Mouse (Mus musculus) forebrain, embryonic 10.5 days (tissue): Measurements from ENCODE around the gene Dyrk1a. TPM values are rescaled to one million over a fixed set of nuclear protein-coding genes. Genes with fewer than 3 reads are reported as not detected.

Experiments used
- DNase-seq: peaks from one replicate; pipeline ENCODE4 v3.0.0-alpha.2; 2017; ENCODE audit warnings: low spot score; ENCODE audit errors: extremely low spot score
- H3K27ac ChIP-seq: fragments of 300-500 bp; sonication (generic); 2 replicates; pipeline ENCODE4 v1.5.1; 2016; ENCODE audit warnings: mild to moderate bottlenecking
- H3K27me3 ChIP-seq: fragments of 300-500 bp; sonication (generic); 2 replicates; pipeline ENCODE4 v1.6.1; 2016; ENCODE audit warnings: mild to moderate bottlenecking; ENCODE audit not compliant: poor library complexity, severe bottlenecking
- H3K36me3 ChIP-seq: fragments of 300-500 bp; sonication (generic); replicated peaks from 2 replicates; pipeline ENCODE4 v1.6.1; 2016; ENCODE audit warnings: mild to moderate bottlenecking, moderate library complexity
- H3K4me1 ChIP-seq: fragments of 300-500 bp; sonication (generic); 2 replicates; pipeline ENCODE4 v1.6.1; 2016
- H3K4me3 ChIP-seq: fragments of 300-500 bp; sonication (generic); 2 replicates; pipeline ENCODE4 v1.5.1; 2016; ENCODE audit warnings: mild to moderate bottlenecking, moderate library complexity
- H3K9me3 ChIP-seq: fragments of 300-500 bp; sonication (generic); 2 replicates; pipeline ENCODE4 v1.6.1; 2016; ENCODE audit warnings: mild to moderate bottlenecking, moderate library complexity
- WGBS: fragments of 180-500 bp; shearing (Covaris S2); methylation state at CpG from one replicate; pipeline ENCODE4 v1.1.7; 2016; 5-methylcytosine and 5-hydroxymethylcytosine counted together
- polyA plus RNA-seq: library from polyadenylated mRNA; unstranded; fragments of >200 nt; fragmentation: Nextera tagmentation; extraction: Ambion mirVana; gene quantifications from 2 replicates; pipeline ENCODE4 v1.2.1, GENCODE M21; 2016

Dyrk1a gene
- polyA plus RNA-seq, 1 experiment from 2014 or later: 9.1 TPM

DNA sequence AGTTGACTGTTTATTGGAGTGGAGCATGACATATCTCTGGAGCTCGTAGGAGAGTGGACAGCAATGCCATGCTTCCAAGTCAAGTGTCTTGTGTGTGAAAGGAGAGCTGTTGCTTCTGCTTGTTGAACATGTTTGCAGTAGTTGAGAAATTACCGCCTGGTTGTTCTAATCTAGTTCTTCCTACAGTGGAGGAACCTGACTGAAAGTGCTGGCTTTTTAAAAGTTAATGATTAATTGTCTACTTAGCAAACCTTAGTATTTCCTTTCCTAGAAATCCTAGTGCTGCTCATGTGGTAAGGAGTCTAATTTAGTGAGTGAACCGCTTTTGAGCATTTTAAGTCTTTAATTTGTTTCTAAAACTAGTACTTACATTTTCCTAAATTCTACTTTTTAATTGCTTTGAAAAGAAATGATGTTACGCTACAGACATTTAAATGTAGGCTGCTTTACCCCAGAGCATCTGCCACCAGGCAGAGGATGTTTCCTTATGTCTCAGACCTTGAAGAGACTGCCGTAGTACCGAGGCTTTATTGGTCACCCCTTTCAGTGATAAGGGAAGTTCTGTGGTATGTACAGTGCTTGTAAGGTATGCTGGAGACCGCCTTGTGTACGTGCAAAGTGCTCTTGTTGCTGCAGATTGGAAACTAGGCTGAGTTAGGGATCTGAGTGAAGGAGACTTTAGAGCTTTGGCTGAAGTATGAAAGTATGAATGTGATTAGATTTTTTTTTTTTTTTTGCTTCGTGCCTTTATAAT, 59.3 kb downstream of the Dyrk1a start:
- DNase-seq: no peak
- Histone ChIP-seq H3K27me3 (no peaks in the 10 kb centered on the region), H3K36me3 (no peaks in the 10 kb centered on the region; the same call in 1 of the 2 replicates), H3K4me3 (no peak overlapping the region), H3K4me1 (peaks cover 53% of the 10 kb centered on the region), H3K27ac (no peak overlapping the region), H3K9me3 (no peaks in the 10 kb centered on the region)
- 94% methylated on average over 9 of the region's 9 CpGs for WGBS

DNA sequence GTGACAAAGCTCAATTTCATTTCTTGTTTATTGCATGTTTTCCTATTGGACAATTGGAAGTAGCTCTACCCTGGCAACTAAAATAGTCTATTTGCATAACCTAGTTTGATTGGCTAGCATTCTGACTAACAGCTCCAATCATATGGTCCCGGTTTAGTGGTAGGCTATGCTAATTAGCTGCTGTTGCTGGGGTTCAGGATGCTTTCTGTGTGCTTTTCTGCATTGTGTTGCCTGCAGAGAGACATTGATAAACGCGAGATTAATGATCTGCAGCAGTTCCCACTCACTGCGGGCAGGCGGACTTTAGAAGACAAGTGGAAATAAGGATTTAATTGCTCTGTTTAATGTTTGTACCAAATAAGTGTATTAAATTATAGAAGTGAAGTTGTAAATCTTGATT, 62.2 kb downstream of the Dyrk1a start:
- DNase-seq: peak; percentile 38
- WGBS: 30% methylated on average over 5 of the region's 5 CpGs
- Histone ChIP-seq H3K27ac (no peak overlapping the region), H3K4me3 (no peak overlapping the region), H3K36me3 (no peaks in the 10 kb centered on the region; the same call in 1 of the 2 replicates), H3K9me3 (no peaks in the 10 kb centered on the region), H3K4me1 (peaks cover 40% of the 10 kb centered on the region), H3K27me3 (no peaks in the 10 kb centered on the region)

DNA sequence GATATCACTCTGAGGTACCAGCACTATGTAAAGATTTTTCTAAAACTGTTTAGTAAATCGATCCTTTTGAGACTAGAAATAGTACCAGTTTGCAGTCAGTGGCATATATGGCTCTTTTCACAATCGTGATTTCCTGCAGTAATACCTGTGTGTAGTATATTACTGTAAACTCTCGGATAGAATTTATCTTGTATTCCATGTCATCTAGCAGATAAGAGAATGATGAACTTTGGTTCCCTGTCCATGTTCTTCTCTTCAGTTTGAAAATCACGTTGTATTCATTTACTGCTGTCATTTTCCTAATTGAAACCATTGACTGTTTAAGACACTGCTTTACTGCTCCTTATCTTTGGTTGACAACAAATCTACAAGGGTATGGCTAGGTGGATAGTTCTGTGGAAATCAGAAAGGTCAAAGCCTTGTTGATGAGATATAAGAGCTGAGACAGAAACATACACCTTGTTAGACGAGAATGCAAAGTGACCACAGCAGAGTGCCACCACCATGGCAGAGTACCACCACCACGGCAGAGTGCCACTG, 62.7 kb downstream of the Dyrk1a start:
- Histone ChIP-seq H3K9me3 (no peaks in the 10 kb centered on the region), H3K27me3 (no peaks in the 10 kb centered on the region), H3K36me3 (no peaks in the 10 kb centered on the region), H3K27ac (no peak overlapping the region), H3K4me3 (no peak overlapping the region), H3K4me1 (peaks cover 38% of the 10 kb centered on the region)
- DNase-seq: no peak
- WGBS: 90% methylated on average over 6 of the region's 6 CpGs

DNA sequence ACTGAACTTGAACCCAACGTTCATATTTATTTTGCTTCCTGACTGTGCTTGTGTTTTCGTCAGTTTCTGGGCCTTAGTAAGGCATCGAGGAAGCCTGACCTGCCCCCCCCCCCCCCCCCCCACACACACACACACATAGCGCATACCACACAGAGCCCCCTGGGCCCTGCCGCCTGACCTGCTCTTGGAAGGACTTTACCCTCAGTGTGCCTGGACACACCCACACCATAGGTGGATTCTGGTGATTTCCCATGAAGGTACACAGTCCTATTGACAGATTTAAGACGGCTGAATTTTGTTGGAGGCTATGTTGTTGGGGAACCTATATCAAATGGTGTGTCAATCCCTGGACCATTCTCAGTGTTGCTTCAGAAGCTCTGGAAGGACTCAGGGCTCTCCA, 63.2 kb downstream of the Dyrk1a start:
- Histone ChIP-seq H3K4me3 (no peak overlapping the region), H3K27ac (no peak overlapping the region), H3K36me3 (no peaks in the 10 kb centered on the region), H3K27me3 (no peaks in the 10 kb centered on the region), H3K4me1 (peaks cover 37% of the 10 kb centered on the region), H3K9me3 (no peaks in the 10 kb centered on the region)
- no peak for DNase-seq
- WGBS: 87% methylated on average over 6 of the region's 6 CpGs

DNA sequence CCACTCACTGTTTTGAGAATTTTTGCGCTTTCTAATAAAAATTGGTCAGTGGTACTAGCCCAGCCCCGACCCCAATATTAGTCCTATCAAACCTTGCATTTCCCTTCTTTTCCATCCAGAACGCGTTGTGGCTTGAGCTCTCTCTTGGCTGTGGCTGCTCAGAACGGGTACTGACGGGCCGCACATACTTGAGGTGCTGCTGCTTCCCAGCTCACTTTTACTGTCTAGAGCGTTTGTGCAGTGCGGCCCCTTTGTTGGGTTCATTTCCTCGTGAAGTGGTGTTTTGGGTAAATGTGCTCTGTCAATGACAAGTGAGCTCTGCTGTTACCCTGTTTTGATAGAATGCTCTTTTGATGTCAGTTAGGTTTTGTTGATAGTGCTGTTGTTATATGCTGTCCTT, 67.6 kb downstream of the Dyrk1a start:
- H3K9me3 ChIP-seq: no peaks in the 10 kb centered on the region; the same call in 1 of the 2 replicates
- WGBS: 88% methylated on average over 10 of the region's 10 CpGs
- H3K27ac ChIP-seq: no peak overlapping the region
- H3K36me3 ChIP-seq: peaks cover 32% of the 10 kb centered on the region
- peaks cover 19% of the 10 kb centered on the region for H3K4me1 ChIP-seq
- H3K4me3 ChIP-seq: no peak overlapping the region
- H3K27me3 ChIP-seq: no peaks in the 10 kb centered on the region
- DNase-seq: no peak

DNA sequence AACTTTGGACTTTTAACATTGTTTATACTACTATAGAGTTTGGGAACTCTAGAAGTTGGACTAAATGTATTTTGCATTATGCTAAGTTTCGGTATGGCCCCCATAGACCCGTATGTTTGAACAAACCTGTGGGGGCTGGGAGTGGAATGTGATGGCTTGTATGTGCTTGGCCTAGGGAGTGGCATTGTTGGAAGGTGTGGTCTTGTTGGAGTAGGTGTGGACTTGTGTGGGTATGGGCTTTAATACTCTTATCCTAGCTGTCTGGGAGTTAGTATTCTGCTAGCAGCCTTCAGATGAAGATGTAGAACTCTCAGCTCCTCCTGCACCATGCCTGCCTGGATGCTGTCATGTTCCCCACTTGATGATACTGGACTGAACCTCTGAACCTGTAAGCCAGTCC, 72.0 kb downstream of the Dyrk1a start:
- Histone ChIP-seq H3K27ac (no peak overlapping the region), H3K27me3 (no peaks in the 10 kb centered on the region), H3K9me3 (no peaks in the 10 kb centered on the region; the same call in 1 of the 2 replicates), H3K4me3 (no peak overlapping the region), H3K4me1 (peaks cover 8% of the 10 kb centered on the region), H3K36me3 (peaks cover 35% of the 10 kb centered on the region)
- WGBS: 96% methylated on average over 2 of the region's 2 CpGs
- DNase-seq: no peak

DNA sequence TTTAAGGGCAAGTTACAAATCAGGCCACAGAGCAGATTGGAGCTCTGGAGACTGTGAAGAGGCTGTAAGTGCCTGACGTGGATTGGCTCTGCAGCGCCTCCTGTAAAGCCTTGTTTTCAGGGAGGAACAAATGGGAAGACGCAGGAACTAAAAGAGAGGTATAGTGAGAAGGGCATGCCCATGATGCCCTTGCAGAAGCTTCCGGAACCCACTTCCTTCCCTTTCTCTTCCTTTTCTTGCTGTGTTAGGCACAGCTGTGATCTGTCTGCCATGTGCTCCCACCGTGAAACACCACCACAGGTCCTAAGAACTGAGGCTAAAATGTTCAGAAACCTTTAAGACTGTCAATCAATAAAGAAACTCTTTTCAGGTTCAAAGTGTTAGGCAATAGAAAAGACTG, 77.3 kb downstream of the Dyrk1a start:
- Histone ChIP-seq H3K27me3 (no peaks in the 10 kb centered on the region), H3K9me3 (no peaks in the 10 kb centered on the region), H3K4me3 (no peak overlapping the region), H3K36me3 (peaks cover 4% of the 10 kb centered on the region; the same call in 1 of the 2 replicates), H3K27ac (no peak overlapping the region), H3K4me1 (peaks cover 9% of the 10 kb centered on the region; the same call in 1 of the 2 replicates)
- WGBS: 81% methylated on average over 5 of the region's 5 CpGs
- no peak for DNase-seq

DNA sequence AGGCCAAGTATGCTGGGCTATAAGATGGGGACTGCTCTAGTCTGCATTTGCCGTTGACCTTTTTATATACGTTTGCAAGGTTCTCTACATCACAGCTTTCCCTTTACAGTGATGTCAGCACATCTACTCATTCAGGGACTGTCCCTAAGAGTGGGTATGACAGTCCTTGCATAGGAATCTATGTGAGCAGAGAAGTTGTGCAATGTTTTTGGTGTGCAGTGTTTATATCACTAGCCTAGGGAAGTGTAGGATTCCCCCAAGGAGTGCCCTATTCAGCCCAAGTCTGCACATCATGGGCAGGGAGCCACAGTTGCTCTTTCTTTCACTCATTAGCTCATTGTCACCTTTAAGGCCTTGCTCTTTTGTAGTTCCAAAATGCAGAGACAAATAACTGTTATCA, 78.1 kb downstream of the Dyrk1a start:
- peaks cover 9% of the 10 kb centered on the region; the same call in 1 of the 2 replicates for H3K4me1 ChIP-seq
- 92% methylated on average over 2 of the region's 2 CpGs for WGBS
- H3K36me3 ChIP-seq: no peaks in the 10 kb centered on the region
- H3K9me3 ChIP-seq: no peaks in the 10 kb centered on the region
- DNase-seq: no peak
- H3K4me3 ChIP-seq: no peak overlapping the region
- H3K27me3 ChIP-seq: no peaks in the 10 kb centered on the region
- no peak overlapping the region for H3K27ac ChIP-seq

DNA sequence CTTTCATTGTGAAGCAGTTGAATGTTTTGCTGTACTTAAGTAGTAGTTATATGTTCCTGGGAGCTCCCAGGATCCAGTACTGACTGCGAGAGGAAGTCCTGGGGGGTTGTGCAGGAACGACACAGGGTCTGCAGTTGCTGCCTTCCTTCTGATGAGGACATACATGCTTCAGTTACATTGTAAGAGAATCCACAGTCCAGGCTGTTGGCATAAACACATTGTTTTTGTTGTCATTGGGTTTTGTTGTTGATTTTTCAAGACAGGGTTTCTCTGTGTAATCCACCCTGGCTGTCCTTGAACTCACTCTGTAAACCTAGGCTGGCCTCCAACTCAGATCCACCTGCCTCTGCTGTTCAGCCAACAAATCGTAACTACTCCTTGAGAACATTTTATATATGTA, 80.1 kb downstream of the Dyrk1a start:
- Histone ChIP-seq H3K4me3 (no peak overlapping the region), H3K27ac (no peak overlapping the region), H3K4me1 (peaks cover 9% of the 10 kb centered on the region; the same call in 1 of the 2 replicates), H3K27me3 (no peaks in the 10 kb centered on the region), H3K9me3 (no peaks in the 10 kb centered on the region), H3K36me3 (no peaks in the 10 kb centered on the region)
- no peak for DNase-seq
- WGBS: 87% methylated on average over 3 of the region's 3 CpGs

DNA sequence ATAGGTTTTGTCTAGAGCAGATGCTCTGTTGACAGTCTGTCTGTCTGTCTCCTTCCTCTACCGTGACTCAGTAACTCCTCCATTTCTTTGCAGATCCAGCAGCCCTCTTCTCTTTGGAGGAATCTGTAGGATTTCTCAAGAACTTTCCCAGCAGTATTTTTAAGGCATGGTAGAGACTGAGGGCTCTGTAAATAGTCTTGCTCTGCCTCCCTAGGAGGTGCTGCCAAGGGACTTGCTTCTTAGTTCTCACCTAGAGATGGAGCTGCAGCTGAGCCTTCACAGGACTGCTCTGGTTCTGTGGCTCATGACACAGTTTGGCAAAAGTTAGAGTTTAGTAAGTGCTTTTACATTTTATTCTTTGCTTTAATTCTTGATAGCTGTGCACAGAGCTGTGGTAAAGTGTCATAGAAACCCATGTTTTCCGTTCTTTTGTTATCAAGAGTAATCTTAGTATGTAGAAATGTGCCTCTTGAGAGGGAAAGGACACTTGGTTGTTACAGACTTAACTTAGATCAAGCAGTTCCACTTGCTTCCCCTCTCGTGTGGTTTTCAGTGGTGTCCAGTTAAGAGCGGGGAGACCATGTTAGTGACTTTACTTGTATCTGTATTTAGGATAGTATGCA, 82.4 kb downstream of the Dyrk1a start:
- Histone ChIP-seq H3K36me3 (no peaks in the 10 kb centered on the region), H3K9me3 (no peaks in the 10 kb centered on the region), H3K27me3 (no peaks in the 10 kb centered on the region), H3K27ac (no peak overlapping the region), H3K4me3 (no peak overlapping the region), H3K4me1 (peaks cover 16% of the 10 kb centered on the region; the same call in 1 of the 2 replicates)
- no peak for DNase-seq
- WGBS: 84% methylated on average over 4 of the region's 4 CpGs

DNA sequence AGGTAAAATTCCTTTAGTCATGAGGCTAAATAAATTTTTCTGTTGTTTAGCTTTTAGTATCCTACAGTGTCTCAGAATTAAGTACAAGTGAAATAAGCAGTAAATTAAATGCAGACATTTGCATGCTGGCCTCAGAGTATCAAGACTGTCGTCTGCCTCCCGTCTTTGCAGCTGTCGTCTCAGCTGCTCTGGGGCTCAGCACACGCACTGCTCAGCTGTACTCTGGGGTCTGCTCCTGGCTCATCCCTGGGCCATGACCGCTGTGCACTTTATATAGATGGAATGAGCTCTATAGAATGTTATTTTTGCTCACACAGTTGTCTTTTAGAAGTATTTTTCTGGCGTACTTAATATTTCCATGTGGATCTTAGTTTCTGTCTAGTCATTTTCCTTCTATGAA, 85.3 kb downstream of the Dyrk1a start:
- H3K9me3 ChIP-seq: no peaks in the 10 kb centered on the region
- WGBS: 84% methylated on average over 6 of the region's 6 CpGs
- peaks cover 9% of the 10 kb centered on the region; the same call in 1 of the 2 replicates for H3K4me1 ChIP-seq
- peaks cover 9% of the 10 kb centered on the region for H3K36me3 ChIP-seq
- no peak overlapping the region for H3K27ac ChIP-seq
- H3K4me3 ChIP-seq: no peak overlapping the region
- no peak for DNase-seq
- H3K27me3 ChIP-seq: no peaks in the 10 kb centered on the region

DNA sequence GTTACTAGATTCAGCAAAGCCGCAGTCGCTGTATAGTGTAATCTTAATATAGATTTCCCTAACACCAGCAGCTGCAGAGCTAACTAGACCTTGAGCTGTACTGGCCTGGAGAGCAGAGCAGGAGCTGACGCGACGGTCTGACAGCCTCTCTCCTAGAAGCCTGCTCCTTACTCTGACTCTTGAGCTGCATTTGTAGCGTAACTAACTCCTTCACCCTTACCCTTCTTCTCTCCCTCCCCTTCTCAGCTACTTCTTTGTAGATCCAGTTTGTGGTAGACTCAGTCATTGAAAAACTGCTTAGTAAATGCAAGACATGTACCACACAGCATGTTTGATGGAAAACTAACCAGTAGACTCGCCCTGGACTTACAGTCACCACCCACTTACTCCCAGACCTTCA, 87.1 kb downstream of the Dyrk1a start:
- Histone ChIP-seq H3K27ac (no peak overlapping the region), H3K9me3 (no peaks in the 10 kb centered on the region), H3K4me1 (peaks cover 9% of the 10 kb centered on the region; the same call in 1 of the 2 replicates), H3K36me3 (peaks cover 25% of the 10 kb centered on the region), H3K27me3 (no peaks in the 10 kb centered on the region), H3K4me3 (no peak overlapping the region)
- WGBS: 89% methylated on average over 7 of the region's 7 CpGs
- DNase-seq: no peak

DNA sequence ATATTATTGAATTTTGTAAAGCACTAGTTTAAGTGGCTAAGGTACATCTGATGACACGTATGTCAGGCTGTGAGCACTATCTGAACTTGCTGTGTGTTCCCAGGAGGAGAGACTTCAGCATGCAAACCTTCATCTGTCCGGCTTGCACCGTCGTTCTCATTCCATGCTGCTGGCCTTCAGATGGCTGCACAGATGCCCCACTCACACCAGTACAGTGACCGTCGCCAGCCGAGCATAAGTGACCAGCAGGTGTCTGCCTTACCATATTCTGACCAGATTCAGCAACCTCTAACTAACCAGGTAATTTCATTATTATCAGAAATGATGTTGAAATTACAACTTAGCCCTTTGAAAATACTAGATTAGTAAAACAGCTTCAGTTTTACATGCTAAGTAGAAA, 89.6 kb downstream of the Dyrk1a start:
- H3K27ac ChIP-seq: no peak overlapping the region

More for the DNA sequence above, 89.6 kb downstream of the Dyrk1a start:
- 94% methylated on average over 7 of the region's 7 CpGs for WGBS
- Histone ChIP-seq H3K4me1 (0 out of 2 replicates have a peak, but pooled peaks cover 9% of the 10 kb centered on the region), H3K36me3 (peaks cover 31% of the 10 kb centered on the region), H3K27me3 (no peaks in the 10 kb centered on the region), H3K9me3 (no peaks in the 10 kb centered on the region), H3K4me3 (no peak overlapping the region)
- no peak for DNase-seq
